Mouse (Mus musculus) heart, embryonic 15.5 days (tissue): ENCODE data around the gene Gtdc1. TPM values are rescaled to one million over a fixed set of nuclear protein-coding genes. Genes with fewer than 3 reads are reported as not detected.

Experiments used
- ATAC-seq: fragments of 200-750 bp; cut with Nextera tagmentation; replicated peaks from 2 replicates; pipeline ENCODE4 v1.8.0; 2017; ENCODE audit warnings: low read depth, moderate TSS enrichment; ENCODE audit not compliant: insufficient number of reproducible peaks, insufficient read depth, low FRiP score
- H3K27ac ChIP-seq: fragments of 300-500 bp; sonication (generic); 2 replicates; pipeline ENCODE4 v1.5.1; 2015; ENCODE audit warnings: mild to moderate bottlenecking, inconsistent platforms
- H3K27me3 ChIP-seq: fragments of 300-500 bp; sonication (generic); 2 replicates; pipeline ENCODE4 v1.6.1; 2015; ENCODE audit warnings: inconsistent platforms
- H3K36me3 ChIP-seq: fragments of 300-500 bp; sonication (generic); 2 replicates; pipeline ENCODE4 v1.6.1; 2015; ENCODE audit warnings: mild to moderate bottlenecking, inconsistent platforms
- H3K4me1 ChIP-seq: fragments of 300-500 bp; sonication (generic); replicated peaks from 2 replicates; pipeline ENCODE4 v1.6.1; 2015; ENCODE audit warnings: inconsistent platforms
- H3K4me2 ChIP-seq: fragments of 300-500 bp; sonication (generic); 2 replicates; pipeline ENCODE4 v1.6.1; 2015; ENCODE audit warnings: inconsistent platforms, mild to moderate bottlenecking, moderate library complexity
- H3K4me3 ChIP-seq: fragments of 300-500 bp; sonication (generic); 2 replicates; pipeline ENCODE4 v1.5.1; 2015; ENCODE audit warnings: mild to moderate bottlenecking, inconsistent platforms
- H3K9ac ChIP-seq: fragments of 300-500 bp; sonication (generic); 2 replicates; pipeline ENCODE4 v1.6.1; 2015; ENCODE audit warnings: mild to moderate bottlenecking, inconsistent platforms
- H3K9me3 ChIP-seq: fragments of 300-500 bp; sonication (generic); replicated peaks from 2 replicates; pipeline ENCODE4 v1.6.1; 2016; ENCODE audit warnings: inconsistent platforms
- WGBS: fragments of 180-500 bp; shearing (Covaris S2); methylation state at CpG from one replicate; pipeline ENCODE4 v1.1.7; 2015; ENCODE audit warnings: mixed read lengths; 5-methylcytosine and 5-hydroxymethylcytosine counted together
- polyA plus RNA-seq: library from polyadenylated mRNA; unstranded; fragments of >200 nt; fragmentation: Nextera tagmentation; extraction: Ambion mirVana; gene quantifications from 2 replicates; pipeline ENCODE4 v1.2.1, GENCODE M21; 2015

Gtdc1 gene
- polyA plus RNA-seq, 1 experiment from 2014 or later: 7.8 TPM

DNA sequence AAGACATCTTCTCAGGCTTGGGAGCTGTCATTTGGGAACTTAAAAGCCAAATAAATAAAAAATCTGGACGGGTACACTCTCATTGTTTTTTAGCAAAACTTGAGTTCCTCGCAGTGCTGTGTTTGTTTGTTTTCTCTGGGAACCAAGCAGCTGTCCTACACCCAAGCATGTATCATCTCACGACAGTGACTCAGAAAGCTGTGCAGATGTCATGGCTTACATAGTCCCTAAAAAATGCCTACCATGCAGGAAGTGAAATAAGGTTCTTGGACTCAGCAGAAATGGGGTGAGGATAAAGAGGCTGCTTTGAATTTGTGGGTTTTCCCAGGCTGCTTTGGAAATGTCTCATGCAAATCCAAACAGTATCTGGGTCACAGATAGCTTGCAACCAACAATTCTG, 28.8 kb upstream of the Gtdc1 start:
- H3K36me3 ChIP-seq: no peaks in the 10 kb centered on the region
- no peak overlapping the region for H3K4me3 ChIP-seq
- no peak overlapping the region for H3K9ac ChIP-seq
- 0 out of 2 replicates have a peak overlapping the region, but pooled peaks have one; percentile 5 for H3K27ac ChIP-seq
- 34% methylated on average over 3 of the region's 3 CpGs for WGBS
- no peak overlapping the region for H3K4me2 ChIP-seq
- H3K9me3 ChIP-seq: no peaks in the 10 kb centered on the region
- ATAC-seq: no peak
- peaks cover 21% of the 10 kb centered on the region for H3K4me1 ChIP-seq
- no peaks in the 10 kb centered on the region for H3K27me3 ChIP-seq

- no peak overlapping the region for H3K4me2 ChIP-seq
- no peak overlapping the region for H3K9ac ChIP-seq
- no peak overlapping the region for H3K27ac ChIP-seq
- H3K27me3 ChIP-seq: no peaks in the 10 kb centered on the region
- H3K9me3 ChIP-seq: no peaks in the 10 kb centered on the region
- H3K4me3 ChIP-seq: no peak overlapping the region
- H3K4me1 ChIP-seq: peaks cover 21% of the 10 kb centered on the region
- no peaks in the 10 kb centered on the region for H3K36me3 ChIP-seq
- WGBS: 78% methylated on average over 6 of the region's 6 CpGs
- no peak for ATAC-seq
These were observed 28.0 kb upstream of the Gtdc1 start for GRCm38 (mm10) chr2:44955506-44955905.

- no peak for ATAC-seq
- Histone ChIP-seq H3K36me3 (no peaks in the 10 kb centered on the region), H3K4me3 (no peak overlapping the region), H3K4me2 (no peak overlapping the region), H3K27ac (no peak overlapping the region), H3K9ac (no peak overlapping the region), H3K27me3 (no peaks in the 10 kb centered on the region), H3K9me3 (no peaks in the 10 kb centered on the region), H3K4me1 (peaks cover 21% of the 10 kb centered on the region)
- WGBS: 33% methylated on average over 1 of the region's 1 CpGs
These were observed 26.7 kb upstream of the Gtdc1 start for GRCm38 (mm10) chr2:44954180-44954579.

DNA sequence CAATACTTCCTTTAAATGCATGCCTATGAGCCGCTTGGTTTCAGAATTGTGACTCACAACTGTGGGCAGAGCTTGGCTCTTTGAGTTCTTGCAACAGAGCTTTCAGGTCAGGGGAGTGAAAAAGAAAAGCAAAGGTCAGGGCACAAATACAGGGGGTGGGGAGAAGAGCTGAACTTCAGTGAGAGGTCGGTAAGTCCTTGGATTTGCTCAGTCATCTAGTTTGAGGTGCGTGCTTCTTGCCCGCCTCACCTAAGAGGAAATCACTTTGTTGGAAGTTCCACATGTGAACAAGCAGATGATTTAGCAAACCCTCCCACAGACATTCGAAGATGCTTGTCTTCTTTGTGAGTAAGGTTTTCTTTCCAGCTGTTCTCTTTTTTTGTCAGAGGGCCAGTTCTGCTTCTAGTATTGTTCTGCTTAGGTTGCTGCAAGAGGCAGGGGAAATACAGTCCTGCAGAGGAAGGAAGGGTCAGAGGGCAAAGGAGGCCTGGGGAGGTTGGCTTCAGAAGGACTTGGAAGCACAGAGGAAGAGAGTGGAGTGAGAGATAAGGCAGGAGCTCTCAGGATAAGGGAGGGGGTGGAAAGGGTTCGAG, 25.5 kb upstream of the Gtdc1 start:
- ATAC-seq: peak; percentile 75; the same call in 1 of the 2 replicates
- no peak overlapping the region for H3K9ac ChIP-seq
- whole genome bisulfite sequencing: 37% methylated on average over 6 of the region's 6 CpGs

DNA sequence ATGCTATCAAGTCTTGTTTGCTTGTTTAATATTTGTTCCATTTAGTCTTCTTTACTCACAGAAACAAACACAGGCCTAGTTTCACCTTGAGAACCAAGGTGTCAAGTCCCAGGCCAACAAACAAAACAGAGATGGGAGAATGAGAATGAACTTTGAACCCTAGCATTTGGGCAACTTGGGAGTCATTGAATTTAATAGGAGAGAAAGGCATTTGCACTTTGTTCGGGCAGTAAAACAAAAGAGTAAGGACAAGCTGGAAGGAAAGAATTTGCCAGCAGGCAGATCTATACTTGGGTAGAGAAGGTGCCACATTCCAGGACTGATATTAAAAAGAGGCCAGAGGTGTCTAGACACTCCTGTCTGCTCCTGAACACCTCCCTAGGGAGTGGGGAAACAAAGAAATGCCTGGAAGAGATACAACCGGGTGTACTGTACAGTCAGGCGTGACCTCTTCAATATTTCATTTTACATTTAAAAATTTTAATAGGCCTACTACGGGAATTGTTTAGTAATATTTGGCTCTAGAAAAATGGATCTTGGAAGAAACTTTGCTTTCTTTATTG, 24.3 kb upstream of the Gtdc1 start:
- Histone ChIP-seq H3K27ac (peak overlapping the region; percentile 60), H3K4me2 (no peak overlapping the region), H3K36me3 (no peaks in the 10 kb centered on the region), H3K27me3 (no peaks in the 10 kb centered on the region), H3K9ac (no peak overlapping the region), H3K4me3 (no peak overlapping the region), H3K9me3 (no peaks in the 10 kb centered on the region), H3K4me1 (peaks cover 21% of the 10 kb centered on the region)
- ATAC-seq: no peak; the same call in 1 of the 2 replicates
- WGBS: 34% methylated on average over 4 of the region's 4 CpGs

More for the DNA sequence above, 25.5 kb upstream of the Gtdc1 start:
- Histone ChIP-seq H3K36me3 (no peaks in the 10 kb centered on the region), H3K9me3 (no peaks in the 10 kb centered on the region), H3K4me1 (peaks cover 21% of the 10 kb centered on the region), H3K4me3 (no peak overlapping the region), H3K27me3 (no peaks in the 10 kb centered on the region), H3K4me2 (no peak overlapping the region), H3K27ac (peak overlapping the region; percentile 65)

GRCm38 (mm10) chr2:44944689-44945088, 17.2 kb upstream of the Gtdc1 start:
- no peaks in the 10 kb centered on the region for H3K9me3 ChIP-seq
- H3K36me3 ChIP-seq: no peaks in the 10 kb centered on the region
- H3K4me2 ChIP-seq: no peak overlapping the region
- no peaks in the 10 kb centered on the region for H3K27me3 ChIP-seq
- 90% methylated on average over 2 of the region's 2 CpGs for WGBS
- H3K4me3 ChIP-seq: no peak overlapping the region
- no peak overlapping the region for H3K27ac ChIP-seq
- H3K4me1 ChIP-seq: no peaks in the 10 kb centered on the region
- ATAC-seq: no peak
- H3K9ac ChIP-seq: no peak overlapping the region

- no peak for ATAC-seq
These were observed 3.5 kb upstream of the Gtdc1 start for GRCm38 (mm10) chr2:44930951-44931350.

DNA sequence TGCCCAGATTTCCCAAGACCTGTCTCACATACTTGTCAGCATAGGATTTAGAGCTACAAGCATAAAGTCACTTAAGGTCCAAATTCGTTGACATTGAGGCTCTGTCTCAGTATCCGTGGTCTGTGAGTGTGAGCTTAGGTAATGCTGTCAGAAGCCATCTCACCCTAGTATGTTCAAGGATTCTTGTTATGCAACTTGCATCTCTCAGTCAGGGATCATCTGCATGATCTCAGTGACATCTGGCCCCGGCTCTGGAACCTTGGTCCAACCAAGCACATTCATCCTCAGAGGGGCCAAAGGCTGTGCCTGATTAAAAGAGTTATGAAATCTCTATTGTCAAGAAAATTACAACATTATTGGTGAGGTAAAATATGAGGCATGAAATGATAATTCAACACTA, 1.2 kb upstream of the Gtdc1 start:
- no peaks in the 10 kb centered on the region for H3K36me3 ChIP-seq
- H3K9me3 ChIP-seq: no peaks in the 10 kb centered on the region
- no peak overlapping the region for H3K4me3 ChIP-seq
- no peak overlapping the region for H3K4me2 ChIP-seq
- H3K9ac ChIP-seq: no peak overlapping the region
- no peak overlapping the region for H3K27ac ChIP-seq
- no peak for ATAC-seq
- H3K4me1 ChIP-seq: peaks cover 11% of the 10 kb centered on the region
- WGBS: 85% methylated on average over 3 of the region's 3 CpGs
- H3K27me3 ChIP-seq: no peaks in the 10 kb centered on the region

More at GRCm38 (mm10) chr2:44930951-44931350, 3.5 kb upstream of the Gtdc1 start:
- Histone ChIP-seq H3K36me3 (no peaks in the 10 kb centered on the region), H3K4me3 (no peak overlapping the region), H3K27me3 (no peaks in the 10 kb centered on the region), H3K4me1 (peaks cover 6% of the 10 kb centered on the region), H3K4me2 (no peak overlapping the region), H3K9me3 (no peaks in the 10 kb centered on the region), H3K9ac (no peak overlapping the region), H3K27ac (no peak overlapping the region)
- 65% methylated on average over 3 of the region's 3 CpGs for WGBS

- Histone ChIP-seq H3K36me3 (no peaks in the 10 kb centered on the region), H3K27ac (peak overlapping the region; percentile 99), H3K9ac (peak overlapping the region; percentile 93), H3K9me3 (no peaks in the 10 kb centered on the region), H3K27me3 (no peaks in the 10 kb centered on the region), H3K4me2 (peak overlapping the region; percentile 83), H3K4me1 (peaks cover 11% of the 10 kb centered on the region), H3K4me3 (peak overlapping the region; percentile 88)
- WGBS: under 1% methylated on average over 40 of the region's 95 CpGs
- ATAC-seq: peak; percentile 97
These were observed 575 bp downstream of the Gtdc1 start for GRCm38 (mm10) chr2:44926683-44927481.

DNA sequence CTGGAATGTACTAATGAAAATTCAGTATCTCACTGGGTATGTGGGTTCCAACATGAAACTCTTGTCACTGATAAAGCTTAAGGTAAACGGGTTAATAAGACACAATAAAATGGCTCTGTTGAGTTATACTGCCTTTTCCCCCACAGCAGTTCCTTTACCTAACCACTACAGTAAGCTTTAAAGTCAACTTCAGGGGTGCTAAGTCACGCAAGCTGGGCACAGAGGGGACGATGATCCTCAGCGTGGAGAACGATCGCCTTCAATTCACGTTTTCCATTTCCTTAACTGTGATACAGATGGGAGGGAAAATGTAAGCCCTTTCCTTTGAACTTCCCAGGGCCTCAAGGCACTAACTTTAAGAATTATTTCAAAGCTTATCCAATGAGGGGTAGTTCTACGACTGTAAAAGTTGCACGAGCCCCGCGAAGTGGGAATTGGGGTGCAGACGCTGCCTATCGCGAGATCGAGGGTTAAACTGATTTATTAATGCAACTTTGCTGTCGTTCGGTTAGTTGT, 1.2 kb downstream of the Gtdc1 start:
- Histone ChIP-seq H3K4me3 (peak overlapping the region; percentile 88), H3K27me3 (no peaks in the 10 kb centered on the region), H3K36me3 (no peaks in the 10 kb centered on the region), H3K9me3 (no peaks in the 10 kb centered on the region), H3K9ac (peak overlapping the region; percentile 93), H3K4me1 (peaks cover 11% of the 10 kb centered on the region), H3K27ac (peak overlapping the region; percentile 99), H3K4me2 (peak overlapping the region; percentile 83)
- under 1% methylated on average over 17 of the region's 17 CpGs for WGBS
- ATAC-seq: no peak

DNA sequence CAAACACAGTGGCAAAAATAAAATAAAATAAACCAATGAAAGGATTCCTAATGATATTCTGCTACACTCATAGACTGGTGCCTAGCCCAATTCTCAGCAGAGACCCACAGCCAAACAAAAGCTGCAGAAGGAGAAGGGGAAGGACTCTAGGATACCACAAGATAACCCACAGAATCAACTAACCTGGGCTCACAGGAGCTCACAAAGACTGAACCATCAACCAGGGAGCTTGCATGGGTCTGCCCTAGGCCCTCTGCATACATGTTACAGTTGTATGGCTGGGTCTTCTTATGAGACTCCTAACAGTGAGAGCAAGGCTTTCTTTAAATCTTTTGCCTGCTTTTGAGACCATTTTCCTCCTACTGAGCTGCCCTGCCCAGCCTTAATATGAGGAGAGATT, 2.8 kb downstream of the Gtdc1 start:
- no peaks in the 10 kb centered on the region for H3K27me3 ChIP-seq
- ATAC-seq: no peak
- no peaks in the 10 kb centered on the region for H3K9me3 ChIP-seq
- no peak overlapping the region for H3K9ac ChIP-seq
- H3K4me3 ChIP-seq: no peak overlapping the region
- no peak overlapping the region for H3K27ac ChIP-seq
- no peaks in the 10 kb centered on the region for H3K36me3 ChIP-seq
- H3K4me1 ChIP-seq: peaks cover 11% of the 10 kb centered on the region
- no peak overlapping the region for H3K4me2 ChIP-seq
